Mouse (Mus musculus) fibroblast of lung, adult 2 months (primary cell): ENCODE data around the gene Zfp36l1.

Experiments
- DNase-seq: peaks from one replicate; pipeline ENCODE4 v3.0.0-alpha.2; 2011; ENCODE audit warnings: low read depth

Gene Zfp36l1

DNA sequence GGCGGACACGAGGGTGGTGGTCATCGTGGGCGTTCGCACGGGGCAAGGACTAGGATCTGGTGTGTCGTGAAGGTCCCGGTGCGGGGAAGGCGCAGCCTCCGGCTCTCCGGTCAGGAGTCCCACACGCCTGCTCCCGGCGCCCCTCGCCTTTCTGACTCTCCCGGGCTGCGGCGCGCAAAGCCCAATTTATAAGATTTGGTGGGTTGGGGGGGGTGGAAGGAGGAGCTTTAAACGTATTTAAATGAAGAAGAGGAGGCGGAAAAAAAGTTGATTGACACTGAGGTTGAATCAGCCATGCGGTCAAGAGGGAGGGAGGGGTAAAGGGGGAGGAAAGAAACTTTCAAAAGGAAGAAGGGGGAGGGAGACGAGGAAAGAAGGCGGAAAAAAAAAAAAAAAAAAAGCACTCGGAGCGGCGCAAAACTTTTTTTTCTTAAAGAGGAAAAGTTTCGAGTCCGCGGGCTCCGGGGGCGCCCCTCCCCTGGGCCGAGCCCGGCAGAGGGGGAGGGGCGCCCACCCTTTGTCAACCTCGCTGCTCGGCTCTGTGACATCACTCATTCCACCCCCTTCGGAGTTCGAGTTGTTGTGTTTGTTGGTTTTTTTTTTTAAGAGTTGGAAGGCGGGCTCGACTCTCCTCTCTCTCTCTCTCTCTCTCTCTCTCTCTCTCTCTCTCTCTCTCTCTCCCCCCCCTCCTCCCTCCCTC, at the start of gene Zfp36l1:
Zfp36l1 (minus strand) TSS at position 162 of the 700 bp plus-strand sequence.
- DNase-seq: peak; percentile 88

DNA sequence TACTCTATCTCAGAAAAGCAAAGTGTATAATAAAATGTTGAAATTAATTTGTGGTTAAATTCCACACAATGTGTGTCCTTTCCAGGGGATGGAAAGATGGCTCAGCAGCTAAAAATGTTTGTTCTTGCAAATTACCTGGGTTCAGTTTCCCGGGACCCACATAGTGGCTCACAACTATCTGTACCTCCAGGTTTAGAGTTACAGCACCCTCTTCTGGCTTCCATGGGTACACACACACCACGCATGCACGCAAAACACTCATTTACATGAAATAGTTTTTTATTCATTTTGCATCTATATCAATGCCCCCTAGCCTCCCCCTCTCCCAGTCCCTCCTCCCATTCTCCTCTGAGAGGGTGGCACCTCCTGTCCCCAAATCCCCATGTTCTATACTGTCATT, 49.6 kb upstream of the Zfp36l1 start:
- DNase-seq: no peak

DNA sequence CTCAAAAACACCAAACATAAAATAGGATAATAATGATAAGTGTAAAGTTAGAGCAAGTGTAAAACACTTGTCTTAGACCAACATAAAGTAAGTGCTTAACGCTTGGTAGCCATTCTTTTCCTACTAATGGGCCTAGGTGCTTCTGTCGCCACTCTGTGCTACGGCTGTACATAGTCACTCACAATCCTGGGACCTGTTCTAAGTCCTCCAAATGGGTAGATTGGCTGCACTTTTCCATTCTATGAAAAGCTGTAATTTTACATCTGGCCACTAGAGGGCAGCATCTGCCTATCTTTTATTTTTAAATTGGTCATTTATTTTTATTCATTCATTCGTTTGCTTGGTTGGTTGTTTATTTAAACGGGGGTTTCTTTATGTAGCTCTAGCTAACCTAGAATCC, 44.9 kb upstream of the Zfp36l1 start:
- DNase-seq: no peak

DNA sequence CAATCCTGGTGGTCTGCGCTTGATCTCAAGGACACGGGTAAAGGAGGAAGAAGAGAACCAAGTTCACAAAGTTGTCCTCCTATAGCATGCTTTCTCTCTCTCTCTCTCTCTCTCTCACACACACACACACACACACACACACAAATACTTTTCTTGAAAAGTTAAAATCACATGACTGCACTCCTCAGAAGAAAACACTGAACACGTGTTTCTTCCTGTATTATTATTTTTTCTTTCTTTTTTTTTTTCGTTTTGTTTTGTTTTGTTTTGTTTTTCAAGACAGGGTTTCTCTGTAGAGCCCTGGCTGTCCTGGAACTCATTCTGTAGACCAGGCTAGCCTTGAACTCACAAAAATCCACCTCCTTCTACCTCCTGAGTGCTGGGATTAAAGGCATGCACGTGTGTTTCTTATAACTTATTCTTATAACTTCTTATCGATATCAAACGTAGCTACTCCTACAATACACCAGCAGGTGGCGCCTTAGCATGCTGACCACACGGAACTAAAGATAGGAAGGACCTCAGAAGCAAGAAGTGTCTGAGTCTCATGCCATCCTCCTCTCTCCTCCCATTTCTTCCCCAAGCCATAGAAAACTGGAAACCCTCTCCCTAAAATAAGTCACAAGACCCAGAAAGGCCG, 41.0 kb upstream of the Zfp36l1 start:
- no peak for DNase-seq

DNA sequence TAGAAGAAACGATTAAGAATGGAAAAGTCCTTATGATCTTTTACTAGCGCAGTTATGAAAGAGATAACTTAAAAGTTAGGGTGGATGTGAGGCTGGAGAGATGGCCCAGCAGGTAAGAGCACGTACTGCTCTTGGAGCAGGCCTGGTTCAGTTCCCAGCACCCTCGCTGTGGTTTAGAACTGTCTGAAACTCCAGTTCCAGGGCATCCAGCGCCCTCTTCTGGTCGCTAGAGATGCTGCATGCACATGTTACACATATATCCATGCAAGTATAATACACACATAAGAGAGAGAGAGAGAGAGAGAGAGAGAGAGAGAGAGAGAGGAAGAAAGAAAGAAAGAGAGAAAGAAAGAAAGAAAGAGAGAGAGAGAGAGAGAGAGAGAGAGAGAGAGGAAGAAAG, 40.3 kb upstream of the Zfp36l1 start:
- DNase-seq: no peak

DNA sequence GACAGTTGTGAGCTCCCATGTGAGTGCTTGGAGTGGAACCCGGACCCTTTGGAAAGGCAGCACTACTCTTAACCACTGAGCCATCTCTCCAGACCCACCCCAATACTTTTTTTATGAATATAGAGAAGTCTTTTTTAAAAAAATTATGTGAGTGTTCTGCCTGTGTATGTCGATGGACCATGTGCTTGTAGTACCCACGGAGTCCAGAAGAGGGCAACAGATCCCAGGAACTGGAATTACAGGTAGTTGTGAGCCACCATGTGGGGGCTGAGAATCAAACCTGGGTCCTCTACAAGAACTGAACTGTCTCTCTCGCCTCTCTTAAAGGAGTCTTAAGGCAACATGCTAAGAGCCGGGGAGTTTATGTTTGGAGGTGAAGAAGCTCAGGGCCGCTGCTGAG, 39.0 kb upstream of the Zfp36l1 start:
- DNase-seq: no peak

DNA sequence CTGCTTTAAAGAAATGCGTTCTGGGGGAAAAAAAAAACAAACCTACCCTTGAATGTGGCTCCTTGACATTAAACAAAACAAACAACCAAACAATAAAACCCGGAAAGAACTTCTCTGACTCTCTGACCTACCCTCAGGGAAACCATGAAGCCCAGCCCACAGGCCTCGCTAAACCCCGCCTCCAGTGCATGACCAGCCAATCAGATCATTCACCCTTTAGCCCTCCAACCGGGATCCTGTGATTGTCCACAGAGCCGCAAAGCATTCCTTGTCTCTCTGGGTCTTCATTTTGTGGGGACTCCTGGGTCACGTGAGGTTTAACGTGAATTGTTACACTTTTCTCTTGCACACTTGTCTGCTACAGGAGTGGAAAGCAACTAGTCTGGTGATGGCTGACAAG, 37.8 kb upstream of the Zfp36l1 start:
- no peak for DNase-seq

DNA sequence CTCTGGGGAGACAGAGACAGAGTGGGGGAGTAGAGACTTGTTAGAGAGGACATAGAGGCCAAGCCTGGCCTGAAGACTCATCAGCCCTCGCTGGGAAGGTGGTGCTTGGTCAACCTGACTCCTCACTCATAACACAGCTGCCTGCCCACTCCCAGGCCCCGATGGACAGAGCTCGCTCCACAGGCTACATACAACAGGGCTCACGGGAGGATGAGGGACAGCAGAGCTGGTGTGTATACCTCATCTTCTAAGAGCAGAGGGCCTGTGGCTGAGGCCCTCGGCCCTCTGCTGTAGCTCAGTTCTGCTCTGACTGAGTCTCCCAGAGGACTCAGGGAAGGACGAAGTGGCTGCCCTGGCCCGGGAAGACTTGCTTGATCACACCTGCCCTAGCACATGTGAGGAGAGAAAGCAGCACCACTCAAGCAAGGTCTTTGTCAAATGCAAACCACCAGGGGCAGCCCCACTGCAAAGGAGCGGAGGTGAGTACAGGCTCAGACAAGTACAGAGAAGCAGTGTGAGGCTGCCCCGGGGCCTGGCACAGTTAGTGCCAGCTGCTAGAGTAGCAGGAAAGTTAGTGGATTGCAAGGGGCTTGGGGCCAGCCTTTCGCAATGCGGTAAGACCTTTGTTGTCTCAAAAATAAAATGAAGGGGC, 34.9 kb upstream of the Zfp36l1 start:
- no peak for DNase-seq

DNA sequence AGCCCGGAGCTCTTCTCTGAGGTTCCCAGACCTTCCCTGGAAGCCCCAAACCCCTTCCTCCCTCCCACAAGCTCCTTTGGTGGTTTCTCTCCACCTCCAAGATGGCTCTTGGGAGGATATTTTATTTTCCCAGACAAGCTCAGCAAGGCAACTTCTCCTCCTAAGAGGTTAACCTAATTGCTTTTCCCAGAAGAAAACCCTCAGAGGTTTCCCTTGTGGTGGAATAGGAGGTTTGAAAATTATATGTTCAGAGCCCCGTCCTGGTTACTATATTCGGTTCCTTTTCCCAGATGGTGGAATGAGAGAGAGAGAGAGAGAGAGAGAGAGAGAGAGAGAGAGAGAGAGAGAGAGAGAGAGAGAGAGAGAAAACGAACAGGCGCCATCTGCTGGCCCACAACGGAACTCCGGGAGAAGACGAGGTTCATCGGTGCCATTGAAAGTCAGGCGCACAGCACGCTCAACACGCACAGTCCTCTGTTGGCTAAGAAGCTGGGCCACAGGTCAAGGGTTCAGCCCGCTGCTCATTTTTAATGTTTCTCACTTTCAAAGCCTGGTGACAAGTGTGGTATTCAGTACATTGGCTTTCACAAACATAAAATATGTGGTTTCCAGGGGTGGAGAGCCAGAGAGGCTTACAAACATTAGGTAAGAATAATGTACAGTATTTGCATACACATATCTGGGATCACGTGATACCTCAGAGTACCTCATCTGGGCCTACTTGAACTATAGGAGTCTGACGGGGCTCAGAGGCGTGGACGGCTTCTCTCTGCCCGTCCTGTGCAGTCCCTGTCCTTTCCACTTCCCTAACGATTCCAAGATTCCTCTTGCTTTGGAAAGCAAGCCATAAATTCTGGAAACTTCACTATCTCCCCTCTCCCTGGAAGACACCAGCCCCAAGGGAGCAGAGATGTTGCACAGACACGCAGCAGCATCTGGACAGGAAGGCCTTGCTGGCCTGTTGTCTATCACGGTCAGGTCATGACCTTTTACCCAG, 33.7 kb upstream of the Zfp36l1 start:
- no peak for DNase-seq

DNA sequence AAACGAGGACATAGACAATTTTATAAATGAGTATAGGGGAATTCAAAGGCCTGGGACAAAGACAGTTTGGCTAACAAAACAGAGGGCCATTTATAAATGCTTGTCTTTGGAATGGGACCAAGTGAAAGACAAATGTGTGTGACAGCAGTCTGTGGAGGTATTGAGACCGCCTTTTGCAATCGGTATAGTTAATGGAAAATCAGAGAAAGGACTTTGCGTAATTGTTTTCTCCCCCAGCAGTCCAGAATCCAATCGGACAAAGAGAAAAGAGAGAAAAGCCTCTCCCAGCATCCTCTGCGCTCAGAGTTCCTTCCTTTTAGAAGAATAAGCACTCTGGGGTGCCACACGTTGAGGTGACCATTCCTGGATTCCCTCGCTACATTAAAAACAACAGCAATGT, 32.6 kb upstream of the Zfp36l1 start:
- no peak for DNase-seq

DNA sequence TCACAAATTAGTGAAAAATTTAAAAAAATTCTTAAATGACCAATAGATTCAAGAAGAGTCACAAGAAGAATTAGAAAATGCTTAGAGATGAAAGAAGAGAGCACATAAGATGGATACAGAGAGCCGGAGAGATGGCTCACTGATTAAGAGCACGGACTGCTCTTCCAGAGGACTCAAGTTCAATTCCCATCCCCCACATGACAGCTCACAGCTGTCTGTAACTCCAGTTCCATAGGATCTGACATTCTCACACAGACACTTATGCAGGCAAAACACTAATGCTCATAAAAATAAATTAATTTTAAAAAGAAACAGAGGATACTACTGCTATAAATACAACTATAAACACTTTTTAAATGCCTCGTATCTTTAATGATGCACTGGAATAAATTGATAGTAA, 32.0 kb upstream of the Zfp36l1 start:
- DNase-seq: no peak

DNA sequence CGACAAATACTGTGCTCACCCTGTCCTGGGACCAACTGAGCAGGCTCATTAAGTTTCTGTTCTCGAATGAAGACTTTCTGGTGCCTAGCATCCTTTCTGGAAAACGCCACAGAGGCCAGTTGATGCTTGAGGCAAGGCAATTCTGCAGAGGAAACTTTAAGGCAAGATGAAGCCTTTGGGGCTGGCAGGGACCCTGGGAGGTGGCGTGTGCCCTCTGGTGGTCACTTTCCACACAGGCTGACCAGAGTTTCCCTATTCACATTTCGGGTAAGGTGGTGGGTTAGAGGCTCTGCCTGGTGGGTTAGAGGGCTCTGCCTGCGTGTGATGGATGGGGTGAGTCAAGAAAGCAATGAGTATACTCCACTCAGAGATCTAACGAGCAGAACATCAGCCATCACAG, 28.7 kb upstream of the Zfp36l1 start:
- no peak for DNase-seq

DNA sequence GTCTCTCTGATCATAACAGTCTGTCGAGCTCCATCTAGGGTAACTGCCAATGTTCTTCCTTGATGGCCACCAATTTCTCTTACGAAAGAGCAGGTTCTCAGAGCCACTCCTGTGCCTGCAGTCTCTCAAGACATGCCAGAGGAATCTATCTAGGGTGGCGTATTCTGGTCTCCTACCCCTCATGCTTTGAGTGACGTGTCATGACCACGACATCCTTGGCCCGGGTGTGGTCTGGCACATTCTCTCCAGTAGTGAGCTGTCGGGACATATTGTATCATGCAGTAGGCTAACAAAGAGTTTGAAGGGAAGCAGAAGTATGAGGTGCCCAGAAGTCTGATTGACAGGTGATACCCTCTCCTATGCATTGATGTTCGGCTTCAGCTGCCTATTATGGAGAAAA, 28.2 kb upstream of the Zfp36l1 start:
- no peak for DNase-seq

DNA sequence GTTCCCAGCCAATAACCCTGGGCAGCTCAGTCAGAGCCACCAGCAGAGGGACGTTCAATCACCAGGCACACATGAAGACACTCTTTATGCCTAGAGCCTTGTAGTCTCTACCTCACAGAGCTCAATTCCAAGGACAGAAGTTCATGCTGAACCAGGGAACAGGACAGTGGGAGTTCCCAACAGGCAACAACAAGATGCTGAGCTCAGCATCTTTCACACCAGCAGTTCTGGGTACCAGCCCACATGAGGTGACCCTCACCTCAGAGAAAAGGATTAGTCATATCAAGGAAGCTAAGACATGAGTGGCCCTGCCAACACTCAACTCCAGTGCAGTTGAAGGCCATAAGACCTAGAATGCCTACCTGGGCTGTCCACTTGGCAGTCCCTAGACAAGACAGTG, 24.9 kb upstream of the Zfp36l1 start:
- no peak for DNase-seq

DNA sequence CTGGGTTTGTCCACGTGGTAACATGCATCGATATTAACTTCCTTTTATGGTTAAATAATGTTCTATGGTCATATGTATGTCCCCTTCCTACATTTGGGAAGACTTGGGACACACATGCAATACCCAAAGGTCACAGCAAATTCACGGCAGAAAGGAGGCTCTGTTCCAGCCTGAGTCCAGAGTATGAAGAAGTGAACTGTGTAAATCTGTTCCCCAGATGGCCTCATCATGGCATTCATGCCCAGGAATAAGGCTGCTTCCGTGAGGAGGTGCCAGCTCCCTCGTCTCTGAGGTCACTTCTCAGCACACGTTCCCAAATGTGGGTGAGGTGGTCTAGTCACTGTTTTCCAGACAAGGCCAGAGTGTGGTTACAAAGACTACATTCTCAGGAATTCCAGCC, 24.4 kb upstream of the Zfp36l1 start:
- no peak for DNase-seq

DNA sequence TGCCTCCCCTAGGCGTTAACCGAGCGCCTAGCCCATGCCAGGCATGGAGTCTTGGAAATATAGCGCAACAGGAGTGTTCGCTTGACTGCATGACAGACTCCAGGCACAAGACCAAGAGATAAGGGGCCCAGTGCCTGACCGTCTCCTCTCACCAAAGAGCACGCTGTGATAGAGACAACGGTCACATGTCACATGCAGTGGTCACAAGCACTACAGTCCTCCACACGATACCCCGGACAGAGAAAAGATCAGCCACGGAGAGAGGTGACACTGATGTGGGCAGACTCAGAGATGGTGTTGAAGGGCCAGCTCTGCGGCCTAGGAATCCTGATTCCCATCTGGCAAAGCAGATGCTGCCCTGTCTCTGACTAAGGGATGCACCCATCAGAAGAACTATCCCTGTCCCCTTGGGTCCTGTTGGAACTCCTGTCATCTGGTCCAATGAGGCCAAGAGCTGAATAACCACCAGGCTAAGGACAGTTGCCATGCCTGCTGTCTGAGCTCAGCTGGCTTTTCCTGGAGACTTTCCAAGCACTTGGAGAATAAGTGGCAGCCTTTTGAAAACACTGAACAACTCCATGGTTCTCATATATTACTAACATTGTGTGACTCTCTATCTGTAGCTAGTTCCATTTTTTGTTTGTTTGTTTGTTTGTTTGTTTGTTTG, 23.6 kb upstream of the Zfp36l1 start:
- DNase-seq: no peak

DNA sequence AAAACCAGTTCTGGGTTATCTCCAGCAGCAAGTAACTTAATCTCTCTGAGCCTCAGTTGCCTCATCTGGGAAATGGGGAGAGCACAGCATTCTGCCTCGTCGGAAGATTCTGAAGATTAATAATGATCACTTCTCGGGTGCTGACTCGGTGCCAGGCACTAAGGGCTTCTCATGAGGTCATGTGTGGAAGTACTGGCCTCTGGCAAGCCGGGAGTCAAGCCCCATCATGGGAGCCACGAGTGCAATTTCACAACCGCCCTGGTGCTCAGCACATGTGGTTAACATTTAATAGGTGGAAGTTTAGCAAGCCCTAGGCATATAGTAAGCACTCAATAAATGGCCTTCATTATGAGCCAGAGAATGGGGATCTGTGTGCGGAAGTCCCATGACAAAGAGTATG, 22.4 kb upstream of the Zfp36l1 start:
- DNase-seq: no peak

DNA sequence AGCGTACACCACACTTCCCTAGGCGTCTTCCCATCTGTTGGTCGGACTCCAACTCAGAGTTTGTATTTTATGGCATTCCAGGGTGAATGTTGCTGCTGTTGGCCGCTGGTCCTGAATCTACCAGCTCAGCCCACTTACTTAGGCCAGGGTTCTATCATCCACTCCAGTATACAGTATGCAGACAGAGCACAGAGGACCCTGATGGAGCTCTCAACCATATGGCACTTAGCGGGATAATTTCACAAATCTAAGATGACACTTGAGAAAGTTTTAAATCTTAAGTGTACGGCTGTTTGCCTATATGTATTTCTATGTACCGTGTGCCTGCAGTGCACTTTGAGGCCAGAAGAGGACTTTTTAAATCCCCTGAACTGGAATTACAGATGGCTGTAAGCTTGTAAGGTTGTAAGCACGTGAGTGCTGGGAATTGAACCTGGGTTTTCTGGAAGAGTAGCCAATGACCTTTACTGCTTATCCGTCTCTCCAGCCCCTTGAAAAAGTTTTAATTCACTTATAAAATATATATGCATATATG, 20.3 kb upstream of the Zfp36l1 start:
- DNase-seq: no peak

DNA sequence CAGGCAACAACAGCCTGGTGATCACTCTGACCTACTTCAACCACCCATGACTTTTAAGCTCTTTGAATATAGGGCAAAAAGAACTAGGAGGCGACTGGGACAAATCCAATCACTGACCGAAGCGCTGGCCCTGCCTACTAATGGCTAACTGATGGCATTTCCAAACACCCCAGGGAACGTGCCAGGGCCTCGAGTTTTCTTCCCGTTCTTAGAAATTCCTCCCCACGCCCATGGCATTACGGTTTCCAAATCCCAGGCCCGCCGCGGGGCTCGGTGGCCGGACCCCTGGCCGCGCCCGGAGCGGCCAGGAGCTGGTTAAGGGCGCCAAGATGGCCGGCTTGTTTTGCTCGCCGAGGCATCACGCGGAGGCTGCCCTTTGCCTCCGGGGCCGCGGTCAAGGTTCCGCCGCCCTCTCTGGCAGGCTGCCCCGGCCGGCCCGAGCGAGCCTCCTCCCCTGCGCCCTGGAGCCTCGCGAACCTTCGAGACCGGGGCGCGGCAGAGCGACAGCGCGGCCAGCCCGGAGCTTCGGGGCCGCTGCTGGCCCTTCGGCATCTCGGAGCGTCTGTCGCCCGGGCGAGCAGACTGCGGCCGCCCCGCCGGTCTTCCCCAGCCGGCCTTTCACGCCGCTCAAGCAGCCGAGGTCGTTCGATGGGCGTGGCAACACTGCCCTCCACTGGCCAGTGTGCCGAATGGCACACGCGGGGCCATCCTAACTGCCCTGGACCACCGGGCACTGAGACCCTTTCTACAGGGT, 19.6 kb upstream of the Zfp36l1 start:
- DNase-seq: no peak

DNA sequence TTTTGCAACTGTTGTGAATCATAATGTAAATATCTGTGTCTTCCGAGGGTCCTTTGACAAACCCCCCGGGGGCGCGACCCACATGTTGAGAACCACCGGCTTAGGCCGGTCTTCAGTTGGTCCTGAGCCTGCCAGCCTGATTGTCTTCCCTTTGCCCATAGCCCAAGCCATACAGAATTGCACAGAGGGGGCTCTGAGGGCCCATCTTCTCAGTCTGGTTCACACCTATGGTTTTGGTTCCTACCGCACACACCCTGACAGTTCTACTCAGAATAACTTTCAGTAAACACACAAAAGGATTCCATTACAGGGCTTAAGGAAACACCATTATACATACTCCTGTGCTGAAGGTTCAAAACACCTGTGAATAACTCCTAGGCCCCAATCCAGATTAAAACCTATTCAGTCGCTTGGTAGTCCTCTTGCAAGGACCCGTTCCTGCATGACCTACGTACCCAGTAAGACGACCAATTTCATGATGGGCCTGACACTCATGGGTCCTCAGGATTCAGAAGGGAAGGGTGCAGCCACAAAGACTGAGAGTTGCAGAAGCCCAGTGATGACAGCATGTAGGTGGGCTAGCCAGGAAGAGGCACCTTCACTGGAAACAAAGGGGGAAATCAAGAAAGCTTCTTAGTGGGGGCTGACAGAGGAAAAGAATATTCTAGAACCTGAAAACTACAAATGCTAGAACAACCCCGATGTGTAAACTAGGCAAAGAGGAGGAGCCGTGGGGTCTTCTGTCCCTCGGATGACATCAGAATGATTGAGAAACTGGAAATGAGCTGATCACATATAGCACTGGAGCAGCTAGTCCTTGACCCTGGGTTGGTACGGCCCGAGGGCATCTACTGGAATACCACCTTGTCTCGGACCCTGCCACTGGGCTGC, 18.8 kb upstream of the Zfp36l1 start:
- no peak for DNase-seq
